Mouse (Mus musculus) MEL (cell line): Measurements from ENCODE around the gene Arl2bp. TPM values are rescaled to one million over a fixed set of nuclear protein-coding genes. Genes with fewer than 3 reads are reported as not detected.

Experiments
- DNase-seq: peaks from one replicate; pipeline ENCODE4 v3.0.0; 2011; ENCODE audit warnings: low read depth, low spot score
- H3K27ac ChIP-seq: 2 replicates; pipeline ENCODE4 v1.5.1; 2012; ENCODE audit warnings: low read depth, mild to moderate bottlenecking, control low read depth, low read length, moderate library complexity; ENCODE audit not compliant: control insufficient read depth
- H3K27me3 ChIP-seq, 2 experiments: fragments of 150-350 bp in 1 of 2; sonication (generic) in 1 of 2; 2 replicates each; pipeline ENCODE4 v1.6.1; 2012; ENCODE audit warnings: low read length in 2 of 2, mild to moderate bottlenecking in 2 of 2, improper control_type of control experiment in 1 of 2, moderate library complexity in 1 of 2; ENCODE audit not compliant: insufficient read depth in 2 of 2, control insufficient read depth in 1 of 2
- H3K36me3 ChIP-seq, 2 experiments: 2 replicates each; pipeline ENCODE4 v1.6.1; 2012 to 2014; ENCODE audit warnings: low read length in 2 of 2, improper control_type of control experiment in 1 of 2, inconsistent platforms in 1 of 2, mild to moderate bottlenecking in 1 of 2; ENCODE audit not compliant: insufficient read depth in 2 of 2, control insufficient read depth in 1 of 2
- H3K4me1 ChIP-seq, 2 experiments: fragments of 150-350 bp in 1 of 2; sonication (generic) in 1 of 2; 2 replicates each; pipeline ENCODE4 v1.6.1; 2012; ENCODE audit warnings: low read length in 2 of 2, improper control_type of control experiment in 1 of 2, mild to moderate bottlenecking in 1 of 2; ENCODE audit not compliant: insufficient read depth in 2 of 2, control insufficient read depth in 1 of 2
- H3K4me3 ChIP-seq, 2 experiments: fragments of 150-350 bp in 1 of 2; sonication (generic) in 1 of 2; 2 replicates each; pipeline ENCODE4 v1.5.1; 2012; ENCODE audit warnings: low read depth in 2 of 2, low read length in 2 of 2, mild to moderate bottlenecking in 2 of 2, moderate library complexity in 2 of 2, control low read depth in 1 of 2, improper control_type of control experiment in 1 of 2; ENCODE audit not compliant: control insufficient read depth in 1 of 2, insufficient read depth in 1 of 2
- H3K79me2 ChIP-seq: 2 replicates; pipeline ENCODE4 v1.6.1; 2012; ENCODE audit warnings: mild to moderate bottlenecking, low read length, moderate library complexity; ENCODE audit not compliant: control insufficient read depth, poor library complexity, insufficient read depth
- H3K9ac ChIP-seq: 2 replicates; pipeline ENCODE4 v1.6.1; 2012; ENCODE audit warnings: low read depth, mild to moderate bottlenecking, control low read depth, low read length, moderate library complexity; ENCODE audit not compliant: control insufficient read depth, poor library complexity, severe bottlenecking
- H3K9me3 ChIP-seq: fragments of 150-350 bp; sonication (generic); replicated peaks from 2 replicates; pipeline ENCODE4 v1.6.1; 2012; ENCODE audit warnings: mild to moderate bottlenecking, low read length, improper control_type of control experiment, moderate library complexity; ENCODE audit not compliant: insufficient read depth
- BHLHE40 ChIP-seq: IDR thresholded peaks from 2 replicates; pipeline ENCODE4 v1.6.1; 2012; ENCODE audit warnings: low read depth, mild to moderate bottlenecking, inconsistent platforms, low read length, improper control_type of control experiment, borderline replicate concordance
- CHD1 ChIP-seq: IDR thresholded peaks from 2 replicates; pipeline ENCODE4 v1.6.1; 2012; ENCODE audit warnings: low read depth, mild to moderate bottlenecking, inconsistent platforms, low read length, improper control_type of control experiment
- E2F4 ChIP-seq: IDR thresholded peaks from 2 replicates; pipeline ENCODE4 v1.6.1; 2011; ENCODE audit warnings: low read depth, low read length, improper control_type of control experiment, borderline replicate concordance
- ELF1 ChIP-seq: IDR thresholded peaks from 2 replicates; pipeline ENCODE4 v1.6.1; 2014; ENCODE audit warnings: low read depth, mild to moderate bottlenecking, inconsistent platforms, low read length, improper control_type of control experiment, moderate library complexity
- EP300 ChIP-seq, 2 experiments: IDR thresholded peaks; 2 replicates each; pipeline ENCODE4 v1.6.1; 2011; ENCODE audit warnings: improper control_type of control experiment in 2 of 2, low read length in 2 of 2, low read depth in 1 of 2, mild to moderate bottlenecking in 1 of 2
- ETS1 ChIP-seq: IDR thresholded peaks from 2 replicates; pipeline ENCODE4 v1.6.1; 2012; ENCODE audit warnings: low read depth, mild to moderate bottlenecking, inconsistent platforms, low read length, improper control_type of control experiment, moderate library complexity
- GABPA ChIP-seq: IDR thresholded peaks from 2 replicates; pipeline ENCODE4 v1.6.1; 2012; ENCODE audit warnings: low read depth, mild to moderate bottlenecking, inconsistent platforms, low read length, improper control_type of control experiment, moderate library complexity
- GATA1 ChIP-seq: IDR thresholded peaks from 2 replicates; pipeline ENCODE4 v1.6.1; 2011; ENCODE audit warnings: low read depth, low read length, improper control_type of control experiment
- HCFC1 ChIP-seq: IDR thresholded peaks from 2 replicates; pipeline ENCODE4 v1.6.1; 2012; ENCODE audit warnings: low read depth, mild to moderate bottlenecking, inconsistent platforms, low read length, improper control_type of control experiment, moderate library complexity
- KAT2A ChIP-seq: conservative IDR thresholded peaks from 2 replicates; pipeline ENCODE4 v1.6.1; 2012; ENCODE audit warnings: low read depth, low read length, improper control_type of control experiment, inconsistent platforms
- MAFK ChIP-seq: IDR thresholded peaks from 2 replicates; pipeline ENCODE4 v1.6.1; 2011; ENCODE audit warnings: low read depth, mild to moderate bottlenecking, low read length, improper control_type of control experiment, borderline replicate concordance
- MAX ChIP-seq: IDR thresholded peaks from 2 replicates; pipeline ENCODE4 v1.6.1; 2011; ENCODE audit warnings: low read length, improper control_type of control experiment
- MAZ ChIP-seq: IDR thresholded peaks from 2 replicates; pipeline ENCODE4 v1.6.1; 2012; ENCODE audit warnings: low read depth, mild to moderate bottlenecking, inconsistent platforms, low read length, improper control_type of control experiment
- MEF2A ChIP-seq: IDR thresholded peaks from 2 replicates; pipeline ENCODE4 v1.6.1; 2014; ENCODE audit warnings: low read depth, mild to moderate bottlenecking, inconsistent platforms, low read length, improper control_type of control experiment; ENCODE audit not compliant: poor library complexity, insufficient replicate concordance, severe bottlenecking; ENCODE audit errors: extremely low read depth
- MXI1 ChIP-seq: IDR thresholded peaks from 2 replicates; pipeline ENCODE4 v1.6.1; 2011; ENCODE audit warnings: mild to moderate bottlenecking, low read depth, low read length, improper control_type of control experiment
- MYB ChIP-seq: IDR thresholded peaks from 2 replicates; pipeline ENCODE4 v1.6.1; 2011; ENCODE audit warnings: mild to moderate bottlenecking, low read depth, low read length, improper control_type of control experiment
- MYC ChIP-seq: IDR thresholded peaks from 2 replicates; pipeline ENCODE4 v1.6.1; 2011; ENCODE audit warnings: low read depth, mild to moderate bottlenecking, low read length, improper control_type of control experiment, moderate library complexity
- NELFE ChIP-seq: IDR thresholded peaks from 2 replicates; pipeline ENCODE4 v1.6.1; 2011; ENCODE audit warnings: low read depth, low read length, improper control_type of control experiment
- NRF1 ChIP-seq: IDR thresholded peaks from 2 replicates; pipeline ENCODE4 v1.6.1; 2014; ENCODE audit warnings: low read depth, mild to moderate bottlenecking, inconsistent platforms, low read length, improper control_type of control experiment, moderate library complexity; ENCODE audit not compliant: poor library complexity, insufficient read depth, severe bottlenecking
- POLR2A ChIP-seq, 2 experiments: IDR thresholded peaks; 2 replicates each; pipeline ENCODE4 v1.6.1; 2011 to 2012; ENCODE audit warnings: low read length in 2 of 2, mild to moderate bottlenecking in 2 of 2, control low read depth in 1 of 2, improper control_type of control experiment in 1 of 2, low read depth in 1 of 2, moderate library complexity in 1 of 2; ENCODE audit not compliant: control insufficient read depth in 1 of 2, insufficient read depth in 1 of 2, poor library complexity in 1 of 2
- POLR2AphosphoS2 ChIP-seq: IDR thresholded peaks from 2 replicates; pipeline ENCODE4 v1.6.1; 2011; ENCODE audit warnings: low read length, improper control_type of control experiment
- POLR2AphosphoS5 ChIP-seq: IDR thresholded peaks from 2 replicates; pipeline ENCODE4 v1.6.1; 2012; ENCODE audit warnings: low read depth, borderline replicate concordance, mild to moderate bottlenecking, inconsistent platforms, low read length, moderate library complexity, mixed read lengths
- RAD21 ChIP-seq: IDR thresholded peaks from 2 replicates; pipeline ENCODE4 v1.6.1; 2011; ENCODE audit warnings: mild to moderate bottlenecking, low read depth, low read length, improper control_type of control experiment
- RCOR1 ChIP-seq: IDR thresholded peaks from 2 replicates; pipeline ENCODE4 v1.6.1; 2012; ENCODE audit warnings: low read depth, mild to moderate bottlenecking, inconsistent platforms, low read length, improper control_type of control experiment
- SIN3A ChIP-seq: IDR thresholded peaks from 2 replicates; pipeline ENCODE4 v1.6.1; 2012; ENCODE audit warnings: low read length, improper control_type of control experiment, inconsistent platforms
- SMC3 ChIP-seq: IDR thresholded peaks from 2 replicates; pipeline ENCODE4 v1.6.1; 2011; ENCODE audit warnings: low read depth, low read length, improper control_type of control experiment
- TAL1 ChIP-seq: IDR thresholded peaks from 2 replicates; pipeline ENCODE4 v1.6.1; 2012; ENCODE audit warnings: mild to moderate bottlenecking, inconsistent platforms, low read length, moderate library complexity, mixed read lengths
- TBP ChIP-seq: IDR thresholded peaks from 2 replicates; pipeline ENCODE4 v1.8.0; 2011; ENCODE audit warnings: low read depth, low read length, improper control_type of control experiment
- TCF12 ChIP-seq: IDR thresholded peaks from 2 replicates; pipeline ENCODE4 v1.6.1; 2014; ENCODE audit warnings: low read depth, mild to moderate bottlenecking, inconsistent platforms, low read length, improper control_type of control experiment, moderate library complexity
- UBTF ChIP-seq: IDR thresholded peaks from 2 replicates; pipeline ENCODE4 v1.6.1; 2012; ENCODE audit warnings: low read depth, mild to moderate bottlenecking, inconsistent platforms, low read length, improper control_type of control experiment, moderate library complexity, borderline replicate concordance; ENCODE audit not compliant: insufficient read depth
- ZC3H11A ChIP-seq: IDR thresholded peaks from 2 replicates; pipeline ENCODE4 v1.6.1; 2012; ENCODE audit warnings: low read depth, mild to moderate bottlenecking, inconsistent platforms, low read length, improper control_type of control experiment
- ZMIZ1 ChIP-seq: IDR thresholded peaks from 2 replicates; pipeline ENCODE4 v1.6.1; 2012; ENCODE audit warnings: low read depth, mild to moderate bottlenecking, inconsistent platforms, low read length, improper control_type of control experiment, moderate library complexity
- ZNF384 ChIP-seq: IDR thresholded peaks from 2 replicates; pipeline ENCODE4 v1.6.1; 2012; ENCODE audit warnings: low read depth, mild to moderate bottlenecking, inconsistent platforms, low read length, improper control_type of control experiment
- polyA plus RNA-seq, 2 experiments: library from polyadenylated mRNA; stranded (reverse) in 1 of 2; unstranded in 1 of 2; fragments of >175 nt in 1 of 2; fragments of >200 nt in 1 of 2; gene quantifications; 2 replicates each; pipeline versions ENCODE4 v1.2.1 to v1.2.4; 2012; ENCODE audit warnings: low replicate concordance in 2 of 2, low read depth in 1 of 2; ENCODE audit not compliant: insufficient read length in 2 of 2, insufficient read depth in 1 of 2, missing spikeins in 1 of 2
- total RNA-seq: library from RNA; depleted of rRNA; stranded (reverse); fragments of 300-350 nt; gene quantifications from 2 replicates; pipeline ENCODE4 v1.2.3, GENCODE M21; 2012

Gene Arl2bp
- total and polyA plus RNA-seq, 3 experiments = 43.8 to 515 (median 96.1) TPM

- Histone ChIP-seq H3K36me3 (peaks cover 15 to 21% of the 10 kb centered on the region in 2 experiments), H3K27ac (no peak overlapping the region), H3K79me2 (no peaks in the 10 kb centered on the region), H3K9me3 (no peaks in the 10 kb centered on the region), H3K4me3 (no peak overlapping the region), H3K4me1 (peaks cover 3 to 19% of the 10 kb centered on the region in 2 experiments), H3K27me3 (no peaks in the 10 kb centered on the region), H3K9ac (no peak overlapping the region)
- DNase-seq = peak; percentile 26
- TF ChIP-seq TAL1 = peak; percentile 72
- peak; percentile 79 for TF ChIP-seq TCF12
- TF ChIP-seq MYC = 0 out of 2 replicates have a peak, but pooled peaks have one; percentile 30
- TF ChIP-seq MAX = no peak
- TF ChIP-seq RCOR1 = 0 out of 2 replicates have a peak, but pooled peaks have one; percentile 10
- TF ChIP-seq EP300 (IDR thresholded peaks at IDR 0.05; ENCODE audit: low read depth in 1 of 2, low read length in 2 of 2) = peak; percentile 65 to 66
- TF ChIP-seq ZC3H11A = no peak
- TF ChIP-seq CHD1 = no peak
- no peak for TF ChIP-seq RAD21
- peak; percentile 28; the same call in 1 of the 2 replicates for TF ChIP-seq ETS1
- no peak for TF ChIP-seq NELFE
- TF ChIP-seq POLR2A (IDR thresholded peaks at IDR 0.05; ENCODE audit: control insufficient read depth in 1 of 2, insufficient read depth in 1 of 2, low read depth in 1 of 2, low read length in 2 of 2, poor library complexity in 1 of 2) = no peak
- TF ChIP-seq SIN3A = peak; percentile 36; the same call in 1 of the 2 replicates
- no peak for TF ChIP-seq ELF1
- TF ChIP-seq GABPA = no peak
- TF ChIP-seq SMC3 = no peak
- TF ChIP-seq HCFC1 = no peak
- peak; percentile 57 for TF ChIP-seq GATA1
- no peak for TF ChIP-seq E2F4
- TF ChIP-seq ZMIZ1 = no peak
- TF ChIP-seq TBP = no peak
- no peak for TF ChIP-seq MEF2A
- TF ChIP-seq POLR2AphosphoS5 = no peak
- TF ChIP-seq MYB = no peak
- no peak for TF ChIP-seq POLR2AphosphoS2
- TF ChIP-seq NRF1 = peak; percentile 12; the same call in 1 of the 2 replicates
- no peak for TF ChIP-seq ZNF384
- TF ChIP-seq MXI1 = no peak
- TF ChIP-seq BHLHE40 = no peak
- TF ChIP-seq MAFK = no peak
- TF ChIP-seq MAZ = no peak
- no peak for TF ChIP-seq UBTF
- TF ChIP-seq KAT2A = no peak
These were observed 11.4 kb upstream of the Arl2bp start for GRCm38 (mm10) chr8:94654994-94655393.
